Mouse (Mus musculus): Measurements from ENCODE around the gene Gnaq.
"Not testable (repeated sequence)": the region's sequence is repeated elsewhere in the genome, so short reads cannot be mapped to it uniquely, and the experiment has no call there.

The Gnaq gene

GRCm38 (mm10) chr19:16147446-16147845, 14.8 kb downstream of the Gnaq start:
- no peak for DNase-seq (ENCODE audit: low spot score)

- DNase-seq (ENCODE audit: low spot score): no peak
Observed at GRCm38 (mm10) chr19:16149094-16149493, 16.5 kb downstream of the Gnaq start.

DNA sequence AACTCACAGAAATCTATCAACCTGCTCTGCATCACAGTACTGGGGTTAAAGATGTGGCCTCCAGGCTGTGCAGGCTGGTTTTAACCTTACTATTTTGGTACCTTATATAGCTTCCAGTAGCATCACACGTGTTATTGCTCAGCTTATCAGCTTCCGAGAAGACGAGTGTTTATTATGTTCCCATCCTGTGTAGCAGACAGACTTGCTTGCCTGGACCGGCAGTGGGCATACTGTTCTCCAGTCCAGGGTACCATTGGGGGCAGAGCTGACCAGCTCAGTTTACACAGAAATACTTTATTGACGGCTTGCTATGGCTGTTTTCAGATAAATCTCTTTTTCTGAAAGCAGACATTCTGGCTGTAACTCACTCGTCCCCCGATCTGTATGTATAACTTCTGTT, 17.7 kb downstream of the Gnaq start:
- no peak for DNase-seq (ENCODE audit: low spot score)

DNA sequence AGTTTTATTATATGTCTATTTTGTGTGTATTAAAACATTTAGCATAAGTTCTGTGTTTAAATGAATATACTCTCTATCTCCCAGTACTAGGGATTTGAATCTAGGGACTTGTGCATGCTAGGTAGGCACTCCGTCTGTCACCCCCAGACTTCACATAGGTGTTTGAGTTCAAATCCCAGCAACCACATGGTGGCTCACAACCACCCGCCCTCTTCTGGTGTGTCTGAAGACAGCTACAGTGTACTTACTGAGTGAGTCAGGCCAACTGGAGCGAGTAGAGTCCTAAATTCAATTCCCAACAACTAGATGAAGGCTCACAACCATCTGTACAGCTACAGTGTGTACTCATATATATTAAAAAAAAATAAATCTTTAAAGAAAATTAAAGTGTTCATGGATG, 21.2 kb downstream of the Gnaq start:
- no peak for DNase-seq (ENCODE audit: low spot score)

- DNase-seq (ENCODE audit: low spot score): no peak
Observed at GRCm38 (mm10) chr19:16154480-16154879, 21.8 kb downstream of the Gnaq start.

DNA sequence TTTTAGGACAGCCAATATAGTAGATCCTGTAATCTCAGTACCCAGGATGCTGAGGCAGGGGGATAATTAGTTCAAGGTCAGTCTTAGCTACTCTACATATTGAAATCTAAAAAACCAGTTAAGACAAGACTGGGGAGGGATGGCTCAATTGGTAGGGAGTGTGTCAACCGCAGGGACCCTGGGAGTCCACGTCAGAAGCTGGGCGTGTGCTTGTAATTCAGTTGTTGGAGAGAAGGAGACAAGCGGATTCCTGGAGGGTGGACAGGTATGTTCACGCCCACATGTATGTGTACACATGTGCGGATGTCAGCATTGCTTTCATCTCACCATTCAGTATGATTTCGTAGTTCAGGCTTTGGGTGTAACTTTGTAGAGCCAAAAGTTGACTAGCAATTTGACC, 24.5 kb downstream of the Gnaq start:
- no peak for DNase-seq (ENCODE audit: low spot score)

DNA sequence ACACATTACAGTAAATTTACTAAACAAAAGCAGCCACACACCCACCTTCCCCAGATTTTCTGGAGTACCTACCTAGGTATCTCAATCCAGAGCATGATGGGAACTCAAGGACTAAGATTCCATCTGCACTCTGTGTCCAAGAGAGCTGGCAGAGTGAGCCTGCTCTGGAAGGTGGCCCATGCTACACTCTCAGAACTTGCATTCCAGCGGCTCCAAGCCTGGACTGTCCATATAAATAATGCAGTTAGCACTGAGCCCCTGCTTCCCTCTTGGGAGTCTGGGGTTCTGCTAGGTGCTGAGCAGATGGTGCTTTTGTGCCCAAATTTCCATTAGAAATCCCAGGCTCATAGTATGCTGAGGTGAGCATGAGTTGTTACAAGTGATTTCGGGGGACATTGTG, 28.1 kb downstream of the Gnaq start:
- no peak for DNase-seq (ENCODE audit: low spot score)

DNA sequence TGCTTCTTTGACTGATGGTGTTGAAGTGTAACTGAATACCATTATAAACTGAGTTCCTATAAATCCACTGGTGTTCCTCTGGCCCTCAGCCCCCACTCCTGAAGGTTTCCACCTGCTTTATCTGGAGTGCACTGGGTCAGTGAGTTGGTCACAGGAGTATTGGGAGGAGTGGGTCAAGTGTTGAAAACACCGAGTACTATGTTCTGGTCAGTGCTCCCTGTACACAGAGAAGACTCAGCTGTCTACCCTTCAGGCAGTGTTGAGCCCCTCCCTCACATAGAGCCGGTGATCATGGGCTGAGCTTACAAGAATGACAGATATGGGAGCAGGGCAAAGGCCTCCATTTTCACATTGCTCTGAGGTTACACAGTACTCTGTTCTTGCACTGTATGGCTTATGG, 28.6 kb downstream of the Gnaq start:
- no peak for DNase-seq (ENCODE audit: low spot score)

GRCm38 (mm10) chr19:16164396-16164795, 31.8 kb downstream of the Gnaq start:
- not testable (repeated sequence) for DNase-seq (ENCODE audit: low spot score)

GRCm38 (mm10) chr19:16167185-16167584, 34.6 kb downstream of the Gnaq start:
- DNase-seq (ENCODE audit: low spot score): peak; percentile 36

DNA sequence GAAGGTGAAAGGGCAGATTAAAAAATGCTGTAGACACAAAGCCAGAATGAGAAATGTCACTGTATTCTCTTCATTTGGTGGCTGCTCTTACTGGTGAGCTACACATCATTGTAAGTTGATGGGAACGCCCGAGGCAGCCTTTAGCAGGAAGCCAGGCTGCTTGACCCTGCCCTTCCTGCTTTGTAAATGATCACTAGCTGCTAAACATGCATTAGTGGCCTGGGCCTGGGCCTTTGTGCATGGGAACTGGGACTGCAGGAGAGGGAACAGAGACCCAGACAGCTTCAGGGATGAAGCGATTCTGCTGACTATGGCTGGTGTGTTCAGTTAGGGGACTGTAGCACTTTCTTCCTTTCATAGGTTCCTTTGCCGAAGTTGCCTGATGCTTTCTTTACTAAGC, 35.6 kb downstream of the Gnaq start:
- DNase-seq (ENCODE audit: low spot score): no peak

GRCm38 (mm10) chr19:16168653-16169198, 36.1 kb downstream of the Gnaq start:
- DNase-seq (ENCODE audit: low spot score): no peak

- DNase-seq (ENCODE audit: low spot score): no peak
Observed at GRCm38 (mm10) chr19:16170724-16171123, 38.1 kb downstream of the Gnaq start.

- no peak for DNase-seq (ENCODE audit: low spot score)
Observed at GRCm38 (mm10) chr19:16173721-16174120, 41.1 kb downstream of the Gnaq start.

- no peak for DNase-seq (ENCODE audit: low spot score)
Observed at GRCm38 (mm10) chr19:16176426-16176825, 43.8 kb downstream of the Gnaq start.

DNA sequence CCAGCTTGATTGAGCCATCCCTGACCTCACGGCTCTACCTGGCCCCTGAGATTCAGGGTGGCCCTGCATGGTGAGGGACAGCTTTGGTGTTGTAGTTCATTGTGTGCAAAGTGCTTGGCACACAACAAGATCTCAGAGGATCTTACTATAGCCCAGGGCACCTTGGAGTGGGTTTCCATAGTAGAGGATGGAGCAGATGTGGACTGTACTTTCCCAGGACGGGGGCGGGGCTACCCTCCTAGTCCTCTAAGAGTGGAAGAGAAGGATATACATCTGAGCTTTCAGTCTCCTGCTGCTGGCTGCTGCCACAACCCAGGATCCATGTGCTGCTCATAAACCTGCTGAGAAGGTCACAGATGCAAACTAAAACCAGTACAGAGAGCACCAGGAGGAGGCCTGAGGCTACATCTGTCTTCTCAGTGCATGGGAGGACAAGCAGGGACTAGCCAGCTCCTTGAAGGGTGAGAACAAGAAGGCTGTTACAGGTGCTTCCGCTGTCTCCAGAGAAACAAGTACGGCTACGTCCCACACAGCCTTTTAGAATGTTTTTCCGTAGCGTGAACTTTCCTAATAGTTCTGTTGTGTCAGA, 44.6 kb downstream of the Gnaq start:
- no peak for DNase-seq (ENCODE audit: low spot score)

- no peak for DNase-seq (ENCODE audit: low spot score)
Observed at GRCm38 (mm10) chr19:16181258-16181657, 48.6 kb downstream of the Gnaq start.

GRCm38 (mm10) chr19:16181852-16182475, 49.3 kb downstream of the Gnaq start:
- DNase-seq (ENCODE audit: low spot score): no peak

DNA sequence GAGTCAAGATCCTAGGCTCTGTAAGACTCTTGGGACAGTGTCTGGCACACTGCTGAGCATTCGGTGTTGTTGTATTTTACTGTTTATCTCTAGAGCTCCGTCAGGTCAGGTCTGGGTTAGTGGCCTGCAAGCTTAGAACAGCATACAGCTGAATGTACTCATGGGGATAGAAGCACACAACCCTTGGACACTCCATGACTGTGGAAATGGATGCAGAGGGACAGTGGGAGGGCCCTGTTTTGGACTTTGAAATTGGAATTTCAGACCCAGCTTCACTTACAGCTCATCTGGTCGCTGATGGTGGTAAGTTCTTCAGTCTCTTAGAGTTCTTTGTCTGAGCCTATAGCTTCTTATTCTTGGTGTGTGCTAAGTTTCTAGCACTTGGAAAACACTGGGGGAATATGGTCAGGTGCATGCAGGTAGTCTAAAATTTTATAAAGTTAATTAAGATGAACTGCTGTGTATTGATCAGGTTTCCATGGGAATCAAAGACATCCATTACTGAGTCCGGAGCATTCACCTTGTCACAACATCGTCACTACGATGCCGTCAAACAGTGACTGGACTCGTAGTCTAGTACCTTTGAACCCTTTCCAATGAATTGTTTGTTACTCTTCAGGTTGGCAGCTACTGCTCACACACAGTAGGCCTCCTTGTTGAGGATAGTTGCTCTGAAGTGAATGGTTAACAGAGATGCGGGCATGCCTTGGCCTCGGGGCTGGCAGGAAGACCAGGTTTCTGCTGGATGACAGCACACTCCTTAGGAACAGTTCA, 51.1 kb downstream of the Gnaq start:
- no peak for DNase-seq (ENCODE audit: low spot score)

DNA sequence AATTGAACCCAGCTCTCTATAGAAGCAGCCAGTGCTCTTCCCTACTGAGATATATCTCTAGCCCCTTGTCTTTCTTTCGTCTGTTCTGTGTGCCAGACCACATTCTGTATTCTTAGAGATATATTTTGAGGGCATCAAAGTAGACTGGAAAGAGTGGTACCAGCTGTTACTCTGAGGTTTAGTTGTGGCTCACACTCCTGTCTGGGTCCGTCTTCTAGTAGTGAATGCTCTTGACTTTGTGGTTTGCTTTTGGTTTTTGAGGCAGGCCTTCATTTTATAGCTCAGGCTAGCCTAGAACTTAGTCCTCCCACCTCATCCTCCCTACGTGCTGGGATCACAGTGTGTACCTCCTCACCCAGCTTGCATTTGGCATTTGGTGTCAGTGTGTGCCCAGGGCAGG, 54.4 kb downstream of the Gnaq start:
- no peak for DNase-seq (ENCODE audit: low spot score)

DNA sequence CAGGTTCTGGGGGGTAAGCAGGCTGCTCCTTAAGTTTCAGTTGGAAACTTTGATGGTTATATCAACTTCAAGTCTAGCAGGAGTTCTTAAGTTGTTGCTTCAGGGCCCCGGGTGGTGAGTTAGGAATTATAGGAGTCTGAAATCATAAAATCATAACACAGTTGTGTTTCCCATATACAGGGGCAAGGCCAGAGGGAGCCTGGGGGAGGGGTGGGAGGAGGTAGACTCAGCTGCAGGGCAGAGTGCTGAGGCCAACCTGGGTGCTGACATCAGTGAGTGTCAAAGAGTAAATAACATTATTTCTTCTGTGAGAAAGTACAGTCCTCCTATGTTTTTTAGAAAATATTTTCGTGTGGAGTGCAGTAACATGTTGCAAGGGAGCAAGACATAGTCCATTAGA, 55.3 kb downstream of the Gnaq start:
- no peak for DNase-seq (ENCODE audit: low spot score)

DNA sequence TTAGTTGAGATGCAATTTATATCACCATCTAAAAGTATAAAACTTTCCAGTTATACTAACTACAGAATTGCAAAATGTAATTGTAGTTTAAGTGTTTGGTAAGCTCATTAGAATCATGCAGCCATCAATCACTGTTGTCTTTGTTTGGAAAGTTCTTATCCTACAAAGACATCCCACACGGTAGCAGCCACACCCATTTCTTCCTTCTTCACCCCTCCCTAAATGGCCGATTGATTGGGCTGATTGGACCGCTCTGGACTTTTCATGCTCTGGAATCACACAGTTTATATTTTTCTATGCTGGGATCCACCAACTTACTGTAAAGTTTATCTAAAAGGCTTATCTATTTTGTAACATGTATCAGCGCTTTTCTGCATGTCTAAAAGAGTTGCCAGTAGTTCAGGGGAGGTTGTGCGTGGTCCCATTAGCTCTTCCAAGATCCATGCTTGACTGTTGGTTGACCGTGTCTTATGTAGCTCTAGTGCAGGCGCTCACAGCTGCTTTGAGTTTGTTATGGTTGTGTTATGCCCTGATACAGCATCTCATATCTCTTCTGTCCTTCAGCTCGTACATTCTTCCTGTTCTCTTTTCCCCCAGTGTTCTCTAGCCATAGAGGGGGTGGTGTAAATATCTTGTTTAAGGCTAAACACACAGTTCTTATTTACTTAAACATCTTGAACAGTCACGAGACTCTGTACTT, 56.6 kb downstream of the Gnaq start:
- DNase-seq (ENCODE audit: low spot score): no peak

DNA sequence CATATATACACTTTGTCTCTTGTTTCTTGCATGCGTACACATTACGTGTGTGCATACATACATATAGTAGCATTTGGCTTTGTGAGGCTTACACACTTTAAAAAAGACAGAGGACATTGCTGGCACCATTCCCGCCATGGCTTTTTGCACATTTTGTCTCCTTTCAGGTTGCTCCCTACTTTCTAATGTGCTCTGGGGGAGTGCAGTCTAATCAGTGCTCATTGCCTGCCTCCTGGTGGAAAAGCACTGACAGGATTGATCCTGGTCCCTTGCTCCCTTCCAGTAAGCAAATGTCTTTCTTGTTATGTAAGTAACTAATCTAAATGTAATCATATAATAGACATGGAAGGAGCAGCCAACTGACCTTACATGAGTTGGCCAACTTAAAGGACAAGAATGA, 65.5 kb downstream of the Gnaq start:
- DNase-seq (ENCODE audit: low spot score): no peak

Measured in layer of hippocampus, adult 9-10 months (tissue).